Mouse (Mus musculus) forebrain, embryonic 13.5 days (tissue): ENCODE measurements around the gene A4galt. TPM values are rescaled to one million over a fixed set of nuclear protein-coding genes. Genes with fewer than 3 reads are reported as not detected.

ENCODE experiments used
- ATAC-seq: fragments of 200-750 bp; cut with Nextera tagmentation; 2 replicates; pipeline ENCODE4 v1.8.0; 2017
- H3K27ac ChIP-seq: fragments of 300-500 bp; sonication (generic); 2 replicates; pipeline ENCODE4 v1.5.1; 2015; ENCODE audit warnings: inconsistent platforms, mild to moderate bottlenecking, moderate library complexity
- H3K27me3 ChIP-seq: fragments of 300-500 bp; sonication (generic); 2 replicates; pipeline ENCODE4 v1.6.1; 2015; ENCODE audit warnings: mild to moderate bottlenecking, inconsistent platforms
- H3K36me3 ChIP-seq: fragments of 300-500 bp; sonication (generic); 2 replicates; pipeline ENCODE4 v1.6.1; 2015; ENCODE audit warnings: mild to moderate bottlenecking, inconsistent platforms; ENCODE audit not compliant: poor library complexity, severe bottlenecking
- H3K4me1 ChIP-seq: fragments of 300-500 bp; sonication (generic); 2 replicates; pipeline ENCODE4 v1.6.1; 2015; ENCODE audit warnings: inconsistent platforms
- H3K4me2 ChIP-seq: fragments of 300-500 bp; sonication (generic); 2 replicates; pipeline ENCODE4 v1.6.1; 2015; ENCODE audit warnings: inconsistent platforms, mild to moderate bottlenecking, moderate library complexity
- H3K4me3 ChIP-seq: fragments of 300-500 bp; sonication (generic); 2 replicates; pipeline ENCODE4 v1.5.1; 2015; ENCODE audit warnings: mild to moderate bottlenecking, inconsistent platforms
- H3K9ac ChIP-seq: fragments of 300-500 bp; sonication (generic); 2 replicates; pipeline ENCODE4 v1.6.1; 2015; ENCODE audit warnings: mild to moderate bottlenecking, inconsistent platforms
- H3K9me3 ChIP-seq: fragments of 300-500 bp; sonication (generic); replicated peaks from 2 replicates; pipeline ENCODE4 v1.6.1; 2016; ENCODE audit warnings: inconsistent platforms
- WGBS: fragments of 180-500 bp; shearing (Covaris S2); methylation state at CpG from one replicate; pipeline ENCODE4 v1.1.7; 2015; 5-methylcytosine and 5-hydroxymethylcytosine counted together
- polyA plus RNA-seq: library from polyadenylated mRNA; unstranded; fragments of >200 nt; fragmentation: Nextera tagmentation; extraction: Ambion mirVana; gene quantifications from 2 replicates; pipeline ENCODE4 v1.2.1, GENCODE M21; 2015

Gene A4galt
- polyA plus RNA-seq, 1 experiment from 2014 or later, result 1.5 TPM

- no peaks in the 10 kb centered on the region for H3K36me3 ChIP-seq
- no peak overlapping the region for H3K4me2 ChIP-seq
- 34% methylated on average over 5 of the region's 5 CpGs for whole genome bisulfite sequencing
- 0 out of 2 replicates have a peak, but pooled peaks have one; percentile 53 for ATAC-seq
- H3K9ac ChIP-seq, result no peak overlapping the region
- H3K4me3 ChIP-seq, result no peak overlapping the region
- H3K27me3 ChIP-seq, result no peaks in the 10 kb centered on the region; the same call in 1 of the 2 replicates
- H3K4me1 ChIP-seq, result no peaks in the 10 kb centered on the region
- no peaks in the 10 kb centered on the region for H3K9me3 ChIP-seq
- peak overlapping the region; percentile 48 for H3K27ac ChIP-seq
Observed at GRCm38 (mm10) chr15:83215322-83216216, 36.0 kb downstream of the A4galt start.

- WGBS, result 23% methylated on average over 11 of the region's 11 CpGs
- no peaks in the 10 kb centered on the region for H3K9me3 ChIP-seq
- H3K27ac ChIP-seq, result no peak overlapping the region
- peak overlapping the region; percentile 46 for H3K4me2 ChIP-seq
- peaks cover 5% of the 10 kb centered on the region; the same call in 1 of the 2 replicates for H3K27me3 ChIP-seq
- H3K4me3 ChIP-seq, result peak overlapping the region; percentile 15; the same call in 1 of the 2 replicates
- H3K9ac ChIP-seq, result no peak overlapping the region
- H3K36me3 ChIP-seq, result no peaks in the 10 kb centered on the region
- peaks cover 7% of the 10 kb centered on the region for H3K4me1 ChIP-seq
- no peak for ATAC-seq
Observed at GRCm38 (mm10) chr15:83210229-83210628, 41.3 kb downstream of the A4galt start.

GRCm38 (mm10) chr15:83209719-83210118, 41.9 kb downstream of the A4galt start:
- Histone ChIP-seq H3K4me2 (peak overlapping the region; percentile 46), H3K9ac (no peak overlapping the region), H3K4me1 (peaks cover 7% of the 10 kb centered on the region), H3K9me3 (no peaks in the 10 kb centered on the region), H3K36me3 (no peaks in the 10 kb centered on the region), H3K4me3 (peak overlapping the region; percentile 15; the same call in 1 of the 2 replicates), H3K27ac (no peak overlapping the region), H3K27me3 (peaks cover 5% of the 10 kb centered on the region; the same call in 1 of the 2 replicates)
- WGBS, result 18% methylated on average over 10 of the region's 10 CpGs
- ATAC-seq, result no peak

GRCm38 (mm10) chr15:83209092-83209695, 42.4 kb downstream of the A4galt start:
- Histone ChIP-seq H3K4me1 (peaks cover 7% of the 10 kb centered on the region), H3K27ac (no peak overlapping the region), H3K36me3 (no peaks in the 10 kb centered on the region), H3K9ac (no peak overlapping the region), H3K4me3 (no peak overlapping the region), H3K4me2 (peak overlapping the region; percentile 46), H3K9me3 (no peaks in the 10 kb centered on the region), H3K27me3 (peaks cover 5% of the 10 kb centered on the region; the same call in 1 of the 2 replicates)
- WGBS, result 40% methylated on average over 4 of the region's 4 CpGs
- no peak for ATAC-seq

GRCm38 (mm10) chr15:83204731-83205451, 46.7 kb downstream of the A4galt start:
- no peak overlapping the region for H3K27ac ChIP-seq
- peaks cover 5% of the 10 kb centered on the region for H3K4me1 ChIP-seq
- peak; percentile 43; the same call in 1 of the 2 replicates for ATAC-seq
- no peak overlapping the region for H3K4me3 ChIP-seq
- peak overlapping the region; percentile 37 for H3K4me2 ChIP-seq
- H3K36me3 ChIP-seq, result no peaks in the 10 kb centered on the region
- no peaks in the 10 kb centered on the region for H3K9me3 ChIP-seq
- WGBS, result 41% methylated on average over 9 of the region's 10 CpGs
- H3K9ac ChIP-seq, result no peak overlapping the region
- H3K27me3 ChIP-seq, result peaks cover 5% of the 10 kb centered on the region; the same call in 1 of the 2 replicates

GRCm38 (mm10) chr15:83202412-83202811, 49.2 kb downstream of the A4galt start:
- H3K4me2 ChIP-seq, result no peak overlapping the region
- H3K9me3 ChIP-seq, result no peaks in the 10 kb centered on the region
- no peaks in the 10 kb centered on the region for H3K27me3 ChIP-seq
- H3K4me1 ChIP-seq, result no peaks in the 10 kb centered on the region
- 43% methylated on average over 4 of the region's 4 CpGs for WGBS
- no peak overlapping the region for H3K27ac ChIP-seq
- no peak overlapping the region for H3K4me3 ChIP-seq
- H3K9ac ChIP-seq, result no peak overlapping the region
- no peak for ATAC-seq
- no peaks in the 10 kb centered on the region for H3K36me3 ChIP-seq

- H3K36me3 ChIP-seq, result no peaks in the 10 kb centered on the region
- 95% methylated on average over 4 of the region's 4 CpGs for WGBS
Observed at GRCm38 (mm10) chr15:83193413-83193812, 58.2 kb downstream of the A4galt start.

GRCm38 (mm10) chr15:83182351-83182750, 69.2 kb downstream of the A4galt start:
- no peak overlapping the region for H3K4me2 ChIP-seq
- no peaks in the 10 kb centered on the region for H3K36me3 ChIP-seq
- no peak overlapping the region for H3K27ac ChIP-seq
- 74% methylated on average over 5 of the region's 5 CpGs for WGBS
- no peaks in the 10 kb centered on the region for H3K9me3 ChIP-seq
- H3K4me3 ChIP-seq, result no peak overlapping the region
- no peak for ATAC-seq
- no peaks in the 10 kb centered on the region for H3K4me1 ChIP-seq
- H3K9ac ChIP-seq, result no peak overlapping the region
- no peaks in the 10 kb centered on the region for H3K27me3 ChIP-seq

More at GRCm38 (mm10) chr15:83193413-83193812, 58.2 kb downstream of the A4galt start:
- H3K4me3 ChIP-seq, result no peak overlapping the region
- no peak overlapping the region for H3K27ac ChIP-seq
- H3K4me2 ChIP-seq, result no peak overlapping the region
- H3K9ac ChIP-seq, result no peak overlapping the region
- no peaks in the 10 kb centered on the region for H3K4me1 ChIP-seq
- H3K27me3 ChIP-seq, result no peaks in the 10 kb centered on the region
- H3K9me3 ChIP-seq, result peaks cover 7% of the 10 kb centered on the region; the same call in 1 of the 2 replicates
- no peak for ATAC-seq

- Histone ChIP-seq H3K27me3 (no peaks in the 10 kb centered on the region), H3K9ac (no peak overlapping the region), H3K27ac (no peak overlapping the region), H3K4me1 (no peaks in the 10 kb centered on the region), H3K4me3 (no peak overlapping the region), H3K36me3 (no peaks in the 10 kb centered on the region), H3K4me2 (no peak overlapping the region), H3K9me3 (no peaks in the 10 kb centered on the region)
- 52% methylated on average over 4 of the region's 4 CpGs for WGBS
- ATAC-seq, result no peak
Observed at GRCm38 (mm10) chr15:83181800-83182330, 69.7 kb downstream of the A4galt start.

- ATAC-seq, result no peak
- H3K27ac ChIP-seq, result no peak overlapping the region
Observed at GRCm38 (mm10) chr15:83180004-83180403, 71.6 kb downstream of the A4galt start.

More at GRCm38 (mm10) chr15:83180004-83180403, 71.6 kb downstream of the A4galt start:
- 86% methylated on average over 6 of the region's 6 CpGs for WGBS
- H3K4me3 ChIP-seq, result no peak overlapping the region
- no peaks in the 10 kb centered on the region for H3K9me3 ChIP-seq
- no peaks in the 10 kb centered on the region for H3K36me3 ChIP-seq
- H3K4me1 ChIP-seq, result no peaks in the 10 kb centered on the region
- no peak overlapping the region for H3K4me2 ChIP-seq
- H3K27me3 ChIP-seq, result no peaks in the 10 kb centered on the region
- no peak overlapping the region for H3K9ac ChIP-seq
